Mouse (Mus musculus) gonadal fat pad, adult 2 months (tissue): ENCODE results near the gene Ckmt2. TPM values are rescaled to one million over a fixed set of nuclear protein-coding genes. Genes with fewer than 3 reads are reported as not detected.

ENCODE experiments used
- DNase-seq: peaks from one replicate; pipeline ENCODE4 v3.0.0-alpha.2; 2012; ENCODE audit warnings: low read depth
- polyA plus RNA-seq: library from polyadenylated mRNA; depleted of rRNA; stranded (reverse); fragments of >200 nt; gene quantifications from 2 replicates; pipeline ENCODE4 v1.2.3, GENCODE M21; 2012; rRNA removed

Ckmt2 gene
- 0.31 TPM in 1 of 2 replicates, not detected in the other for polyA plus RNA-seq

- no peak for DNase-seq
Observed at GRCm38 (mm10) chr13:91876741-91877349, at the start of gene Ckmt2. Ckmt2 (minus strand) TSS chr13:91876885.

DNA sequence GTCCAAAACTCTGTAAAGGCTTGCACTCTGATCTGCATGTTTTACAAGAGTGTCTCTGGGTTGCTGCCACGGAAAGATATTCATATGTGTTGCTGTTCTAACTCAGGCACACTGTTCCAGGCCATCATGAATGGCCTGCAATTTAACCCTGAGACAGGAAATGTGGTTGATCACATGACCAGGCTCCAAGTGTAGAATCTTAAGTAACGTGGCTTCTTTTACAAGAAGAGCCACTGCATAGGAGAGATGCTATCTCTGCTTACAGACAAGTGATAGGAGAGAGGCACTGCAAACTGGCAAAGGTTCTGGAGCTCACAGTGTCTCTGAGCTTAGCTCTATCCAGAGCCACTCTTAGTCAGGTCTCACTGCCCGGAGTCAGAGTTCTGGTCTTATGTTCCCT is 44.3 kb upstream of the Ckmt2 start:
- no peak for DNase-seq

DNA sequence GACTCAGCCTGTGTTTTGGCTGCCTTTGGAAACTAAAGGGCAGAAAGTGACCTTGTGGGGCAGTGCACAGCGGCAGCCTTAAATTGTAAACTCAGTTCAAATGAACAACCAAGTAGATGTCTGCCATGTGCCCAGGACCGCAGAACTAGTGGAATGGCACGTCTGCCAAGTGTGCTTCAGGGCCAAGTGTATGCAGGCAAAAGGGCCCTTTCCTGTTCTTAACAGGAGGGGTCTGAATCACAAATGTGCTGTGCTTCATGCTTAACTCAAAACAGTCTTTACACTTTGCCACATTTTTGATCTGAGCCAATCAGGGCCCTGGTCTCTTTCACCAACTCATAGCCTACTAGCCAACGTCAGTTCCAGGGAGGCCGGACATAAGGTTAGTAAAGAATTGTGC is 42.1 kb upstream of the Ckmt2 start:
- DNase-seq: no peak

GRCm38 (mm10) chr13:91917835-91918234 is 41.1 kb upstream of the Ckmt2 start:
- no peak for DNase-seq

DNA sequence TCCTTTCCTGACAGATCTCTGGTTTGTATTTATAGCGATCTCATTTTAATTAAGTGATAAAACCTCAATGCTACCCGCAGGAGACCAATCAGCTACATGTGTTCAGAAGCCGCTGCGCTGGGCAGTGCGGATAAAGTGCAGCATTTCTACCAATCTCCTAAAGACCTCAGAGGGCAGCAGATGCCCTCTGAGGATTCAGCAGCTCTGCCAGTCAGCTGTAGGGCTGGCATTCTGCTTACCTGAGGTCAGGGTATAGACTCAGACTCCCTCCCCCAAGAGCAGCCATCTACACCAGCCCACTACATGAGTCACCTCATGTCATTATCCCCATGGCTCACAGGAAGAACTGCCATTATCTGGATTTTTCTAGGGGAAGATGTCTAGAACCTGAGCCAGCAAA is 39.6 kb upstream of the Ckmt2 start:
- no peak for DNase-seq

DNA sequence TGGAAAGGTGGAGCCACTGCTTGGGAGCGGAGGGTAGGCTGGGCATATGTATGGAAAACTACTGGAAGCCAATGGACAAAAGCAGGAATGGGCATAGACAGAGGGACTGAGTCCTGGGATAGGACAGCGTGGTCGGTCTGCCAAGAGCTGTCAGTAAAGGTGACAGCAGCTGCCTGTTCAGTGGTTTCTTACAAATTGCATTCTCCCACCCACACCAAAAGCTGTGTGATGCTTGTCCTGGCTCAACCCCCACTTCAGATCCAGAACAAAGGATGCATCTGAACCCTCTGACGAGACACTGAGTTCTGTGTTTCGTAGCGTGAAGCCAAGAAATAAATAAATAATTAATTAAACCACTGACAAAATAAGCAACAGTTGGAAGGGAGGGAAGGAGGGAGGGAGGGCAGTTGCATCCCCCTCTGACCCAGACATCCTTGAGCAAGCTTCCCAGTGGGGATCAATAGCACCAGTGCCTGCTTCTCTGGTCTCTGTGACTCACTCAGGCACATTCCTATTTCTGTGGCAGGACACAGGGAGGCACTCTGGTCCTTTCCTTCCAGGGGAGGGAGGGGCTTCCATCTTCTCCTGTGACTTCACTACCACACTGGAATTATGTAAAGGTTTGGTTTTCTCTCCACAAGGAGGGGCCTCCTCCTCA is 39.0 kb upstream of the Ckmt2 start:
- DNase-seq: no peak

- DNase-seq: no peak
Observed at GRCm38 (mm10) chr13:91915192-91915581, 38.5 kb upstream of the Ckmt2 start.

DNA sequence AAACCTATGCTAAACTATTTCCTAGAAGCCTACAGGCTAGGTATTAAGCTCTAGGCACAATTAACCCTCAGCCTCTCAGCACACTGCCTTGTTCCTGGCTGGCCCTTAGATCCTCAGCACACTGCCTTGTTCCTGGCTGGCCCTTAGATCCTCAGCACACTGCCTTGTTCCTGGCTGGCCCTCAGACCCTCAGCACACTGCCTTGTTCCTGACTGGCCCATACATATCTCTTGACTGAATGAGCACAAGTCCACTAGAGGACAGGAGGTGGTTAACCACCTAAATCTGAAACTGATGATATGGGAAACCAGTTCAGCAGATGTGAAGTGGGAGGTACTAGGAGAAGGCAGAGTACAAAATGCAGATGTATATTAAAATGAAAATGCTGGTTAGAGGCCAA is 35.0 kb upstream of the Ckmt2 start:
- DNase-seq: no peak

DNA sequence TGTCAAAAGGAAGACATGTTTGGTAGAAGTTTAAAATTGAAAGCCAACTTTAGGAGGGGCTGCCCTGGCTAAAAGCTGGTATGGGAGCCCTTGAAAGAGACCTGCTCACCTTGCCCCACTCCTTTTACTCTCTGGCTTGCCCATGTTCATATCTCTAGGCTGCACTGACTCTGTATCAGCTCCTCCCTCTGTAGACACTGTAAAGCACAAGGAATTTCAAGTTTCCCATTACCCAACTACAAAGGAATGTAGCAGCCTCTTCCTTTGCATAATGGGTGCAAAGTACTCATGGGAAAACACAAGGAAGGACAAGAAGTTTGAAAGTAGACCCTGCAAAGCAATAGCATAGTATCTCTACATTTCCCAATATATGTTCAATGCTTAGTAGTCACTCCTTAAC is 34.5 kb upstream of the Ckmt2 start:
- no peak for DNase-seq

DNA sequence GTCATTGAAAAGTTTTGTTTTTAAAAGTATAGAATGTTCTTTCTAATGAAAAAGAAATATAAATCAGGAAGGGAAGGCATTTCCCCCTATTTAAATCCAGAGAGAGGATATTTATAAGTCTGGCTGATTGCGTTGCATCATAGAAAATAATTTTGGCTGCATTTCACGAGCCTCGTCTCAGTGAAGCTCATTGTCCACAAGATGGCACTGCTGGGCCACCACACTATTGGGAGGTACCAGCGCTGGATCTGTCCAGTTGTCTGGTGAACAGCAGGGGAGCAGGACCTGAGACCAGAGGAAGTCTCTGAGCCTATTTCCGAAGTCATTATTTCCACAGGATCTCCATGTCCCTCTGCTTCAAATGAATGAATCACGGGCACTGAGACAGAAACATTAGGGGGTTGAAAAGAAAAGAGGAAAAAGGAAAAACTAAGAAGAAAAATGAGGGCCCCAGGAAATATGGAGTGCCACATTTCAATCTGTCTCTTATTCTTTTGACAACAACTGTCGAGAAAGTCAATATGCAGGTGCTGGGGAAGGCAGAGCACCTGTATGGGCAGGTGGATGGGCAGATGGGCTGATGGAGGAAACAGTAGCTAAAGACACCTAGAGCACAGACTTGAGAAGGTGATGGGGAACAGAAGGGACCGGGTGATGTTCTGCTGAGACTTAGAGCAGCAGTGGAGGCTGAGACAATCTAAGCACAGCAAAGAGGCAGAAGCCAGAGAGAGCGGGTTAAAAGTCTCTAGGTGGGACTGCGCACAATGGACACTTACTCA is 31.7 kb upstream of the Ckmt2 start:
- DNase-seq: no peak

GRCm38 (mm10) chr13:91906338-91906737 is 29.7 kb upstream of the Ckmt2 start:
- no peak for DNase-seq

DNA sequence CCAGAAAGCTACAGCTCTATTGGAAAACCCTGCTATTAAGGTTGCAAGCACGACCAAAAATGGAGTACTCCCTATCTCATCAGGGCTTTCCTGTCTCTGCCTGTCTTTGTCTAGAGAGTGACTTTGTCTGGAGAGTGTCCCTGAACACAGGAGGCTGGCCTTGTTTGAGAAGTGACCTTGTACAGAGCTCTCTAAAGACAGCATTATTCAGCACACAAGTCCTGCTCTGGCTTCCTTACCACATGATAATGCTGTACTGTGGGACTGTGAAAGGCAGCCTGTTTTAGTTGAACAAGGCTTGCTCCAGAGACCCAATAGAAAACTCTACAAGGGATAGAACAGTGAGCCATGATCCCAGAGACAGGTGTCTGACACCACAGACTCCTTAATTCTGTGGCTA is 19.8 kb upstream of the Ckmt2 start:
- DNase-seq: no peak

GRCm38 (mm10) chr13:91893132-91893531 is 16.4 kb upstream of the Ckmt2 start:
- DNase-seq: no peak

DNA sequence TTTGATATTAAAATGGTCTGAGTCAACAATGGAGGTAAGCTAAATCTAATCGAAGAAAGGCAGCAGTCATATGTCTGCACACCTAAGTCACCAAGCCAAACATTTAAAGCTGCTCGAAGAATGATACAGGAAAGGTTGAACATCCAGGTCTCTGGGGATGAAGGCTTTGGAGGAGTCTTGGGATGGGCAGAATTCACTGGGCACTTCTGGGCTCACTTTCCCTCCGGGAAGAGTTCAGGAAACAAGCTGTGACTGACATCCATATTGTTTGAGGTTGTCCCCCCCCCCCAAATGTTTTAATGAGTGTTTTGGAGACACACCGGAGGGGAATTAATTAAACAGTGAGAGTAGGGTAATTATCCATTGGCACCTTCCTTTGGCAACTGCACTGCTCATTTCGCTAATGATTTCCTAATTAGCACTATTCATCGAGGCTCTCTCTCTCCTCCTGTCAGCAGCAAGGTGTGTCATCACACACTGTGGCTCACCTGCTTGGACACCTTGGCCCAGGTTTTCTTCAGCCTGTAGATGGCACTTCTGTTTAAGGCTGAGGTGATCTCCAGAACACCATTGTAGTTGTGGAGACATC is 13.4 kb upstream of the Ckmt2 start:
- DNase-seq: no peak

- no peak for DNase-seq
Observed at GRCm38 (mm10) chr13:91884714-91885386, 8.2 kb upstream of the Ckmt2 start.

DNA sequence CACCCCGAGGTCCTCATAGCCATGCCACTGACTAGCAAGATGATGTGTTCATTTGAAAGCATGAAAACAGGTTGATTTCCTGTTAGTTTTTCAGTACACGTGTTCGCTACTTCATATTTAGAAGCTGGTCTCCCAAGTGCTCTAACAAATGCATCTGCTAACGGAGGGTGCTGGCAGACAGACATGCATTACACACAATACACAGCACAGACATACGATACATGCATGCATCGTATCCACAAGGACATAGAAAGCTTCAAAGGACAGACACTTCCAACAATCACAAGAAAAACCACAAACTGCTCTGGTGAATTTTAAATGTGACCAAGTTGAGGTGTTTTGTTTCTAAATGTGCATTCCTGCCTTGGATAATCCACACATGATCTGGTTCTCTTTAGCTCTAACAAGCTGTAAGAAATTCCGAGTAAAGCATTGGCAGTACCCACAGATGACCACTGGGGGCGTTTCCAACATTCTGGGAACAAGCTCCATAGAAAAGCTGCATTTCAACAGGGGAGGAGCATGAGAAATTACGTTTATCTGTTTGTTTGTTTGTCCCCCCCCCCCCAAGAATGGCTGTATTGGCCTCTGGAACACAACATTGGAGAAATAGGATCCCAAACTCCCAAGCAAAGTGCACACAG is 5.3 kb upstream of the Ckmt2 start:
- DNase-seq: no peak

- no peak for DNase-seq
Observed at GRCm38 (mm10) chr13:91880256-91880655, 3.6 kb upstream of the Ckmt2 start.

GRCm38 (mm10) chr13:91877996-91878395 is 1.3 kb upstream of the Ckmt2 start:
- no peak for DNase-seq

DNA sequence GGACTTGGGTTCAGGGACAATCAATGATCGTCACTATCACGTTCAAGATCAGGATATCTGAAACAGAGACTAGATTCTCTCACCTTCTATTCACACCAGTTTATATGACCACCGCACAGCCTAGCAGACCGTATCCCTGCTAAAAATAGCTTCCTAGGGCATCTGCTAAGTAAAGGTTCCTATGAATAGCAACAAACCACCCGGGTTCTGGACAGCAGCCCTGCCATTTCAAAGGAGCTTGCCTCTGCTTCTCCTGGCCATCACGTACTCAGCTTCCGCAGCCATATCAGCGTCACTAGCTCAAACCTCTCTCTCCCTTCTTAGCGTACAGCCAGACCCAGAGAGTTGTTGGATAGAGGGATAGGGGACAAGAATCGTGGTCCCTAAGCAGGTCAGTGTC is 665 bp upstream of the Ckmt2 start:
- no peak for DNase-seq

DNA sequence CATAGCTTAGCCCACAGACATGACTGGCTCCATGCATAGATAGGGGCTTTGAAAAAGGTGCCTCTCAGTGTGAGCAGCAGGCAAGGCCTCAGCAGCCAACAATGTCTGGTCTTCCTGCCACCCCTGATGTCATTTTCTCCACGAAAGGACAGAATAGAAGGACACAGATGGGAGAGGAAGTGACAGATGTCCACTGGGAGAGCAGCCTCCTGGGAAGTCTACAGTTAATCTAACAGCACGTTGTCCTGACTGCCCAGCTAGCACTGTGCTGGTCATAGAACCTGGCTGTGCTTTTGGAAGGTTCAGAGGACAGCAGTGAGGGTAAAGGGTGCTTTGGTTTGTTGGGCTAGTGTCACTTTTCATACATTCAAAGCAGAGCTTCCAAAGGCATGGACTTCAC is 1.1 kb downstream of the Ckmt2 start:
- DNase-seq: no peak

DNA sequence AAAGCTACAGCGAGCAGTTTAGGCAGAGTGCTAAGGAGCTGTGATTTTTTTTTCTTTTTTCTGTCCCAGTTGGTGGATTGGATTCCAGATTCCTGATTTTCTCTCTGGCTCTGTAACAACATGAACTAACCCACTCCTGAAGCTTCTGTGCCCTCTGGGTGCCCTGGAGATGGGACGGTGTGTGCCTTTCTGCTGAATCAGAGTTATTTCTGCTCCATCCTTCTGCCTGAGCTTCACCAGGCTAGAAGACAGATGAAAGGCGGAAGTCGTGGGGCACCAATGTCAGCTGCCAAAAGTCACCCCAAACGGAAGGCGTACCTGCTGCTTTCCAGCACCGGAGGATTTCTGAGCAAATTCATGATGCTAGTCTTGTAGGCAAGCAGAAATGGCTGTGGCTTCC is 2.1 kb downstream of the Ckmt2 start:
- no peak for DNase-seq
